Mouse (Mus musculus) liver, postnatal 0 days (tissue): Measurements from ENCODE around the gene Efemp2. TPM values are rescaled to one million over a fixed set of nuclear protein-coding genes. Genes with fewer than 3 reads are reported as not detected.

ENCODE experiments used
- ATAC-seq: fragments of 200-750 bp; cut with Nextera tagmentation; 2 replicates; pipeline ENCODE4 v1.8.0; 2017; ENCODE audit warnings: mild to moderate bottlenecking, moderate library complexity
- DNase-seq: peaks from one replicate; pipeline ENCODE4 v3.0.0-alpha.2; 2016
- H3K27ac ChIP-seq: fragments of 300-500 bp; sonication (generic); 2 replicates; pipeline ENCODE4 v1.5.1; 2014; ENCODE audit warnings: antibody characterized with exemption, moderate library complexity, mild to moderate bottlenecking, low read depth
- H3K27me3 ChIP-seq: fragments of 300-500 bp; sonication (generic); 2 replicates; pipeline ENCODE4 v1.6.1; 2014; ENCODE audit warnings: low read length, control low read depth, mixed read lengths; ENCODE audit not compliant: insufficient read depth
- H3K36me3 ChIP-seq: fragments of 300-500 bp; sonication (generic); replicated peaks from 2 replicates; pipeline ENCODE4 v1.6.1; 2014; ENCODE audit warnings: mild to moderate bottlenecking, control low read depth, low read length, moderate library complexity, mixed read lengths; ENCODE audit not compliant: insufficient read depth
- H3K4me1 ChIP-seq: fragments of 300-500 bp; sonication (generic); 2 replicates; pipeline ENCODE4 v1.6.1; 2014; ENCODE audit warnings: antibody characterized with exemption, mild to moderate bottlenecking, control low read depth; ENCODE audit not compliant: insufficient read depth
- H3K4me2 ChIP-seq: fragments of 300-500 bp; sonication (generic); 2 replicates; pipeline ENCODE4 v1.6.1; 2014; ENCODE audit warnings: low read depth, mild to moderate bottlenecking, low read length, moderate library complexity, mixed read lengths
- H3K4me3 ChIP-seq: fragments of 300-500 bp; sonication (generic); 2 replicates; pipeline ENCODE4 v1.5.1; 2014; ENCODE audit warnings: low read depth, low read length
- H3K9ac ChIP-seq: fragments of 300-500 bp; sonication (generic); replicated peaks from 2 replicates; pipeline ENCODE4 v1.6.1; 2014; ENCODE audit warnings: mild to moderate bottlenecking, moderate library complexity
- H3K9me3 ChIP-seq: fragments of 300-500 bp; sonication (generic); 2 replicates; pipeline ENCODE4 v1.6.1; 2016; ENCODE audit warnings: mild to moderate bottlenecking, control low read depth, low read length, mixed read lengths
- CTCF ChIP-seq: sonication (generic); IDR thresholded peaks from 2 replicates; pipeline ENCODE4 v1.5.1; 2016; ENCODE audit warnings: antibody characterized with exemption, low read depth
- EP300 ChIP-seq: IDR thresholded peaks from 2 replicates; pipeline ENCODE4 v1.6.1; 2016; ENCODE audit warnings: antibody characterized with exemption, low read depth, mild to moderate bottlenecking
- WGBS: fragments of 180-500 bp; shearing (Covaris S2); extraction: QIAGEN DNeasy Blood & Tissue Kit; methylation state at CpG from one replicate; pipeline ENCODE4 v1.1.7; 2014; ENCODE audit not compliant: insufficient replicate concordance; 5-methylcytosine and 5-hydroxymethylcytosine counted together
- polyA plus RNA-seq: library from polyadenylated mRNA; unstranded; fragments of >200 nt; fragmentation: Nextera tagmentation; extraction: Ambion mirVana; gene quantifications from 2 replicates; pipeline ENCODE4 v1.2.1, GENCODE M21; 2015

Gene Efemp2
- polyA plus RNA-seq, 1 experiment from 2014 or later, result 9.2 TPM

- Histone ChIP-seq H3K36me3 (peaks cover 37% of the 10 kb centered on the region), H3K9me3 (no peaks in the 10 kb centered on the region), H3K27me3 (no peaks in the 10 kb centered on the region), H3K4me2 (no peak overlapping the region), H3K4me1 (peaks cover 12% of the 10 kb centered on the region), H3K9ac (no peak overlapping the region), H3K4me3 (no peak overlapping the region), H3K27ac (no peak overlapping the region)
- ATAC-seq (no peak), DNase-seq (peak; percentile 59)
- 69% methylated on average over 15 of the region's 15 CpGs for WGBS
- no peak for TF ChIP-seq EP300
- TF ChIP-seq CTCF, result peak; percentile 87
These were observed 9.8 kb upstream of the Efemp2 start for GRCm38 (mm10) chr19:5463791-5464562.

GRCm38 (mm10) chr19:5465037-5465436 is 8.7 kb upstream of the Efemp2 start:
- Histone ChIP-seq H3K27me3 (no peaks in the 10 kb centered on the region), H3K9ac (no peak overlapping the region), H3K4me3 (no peak overlapping the region), H3K36me3 (peaks cover 37% of the 10 kb centered on the region), H3K9me3 (no peaks in the 10 kb centered on the region), H3K4me2 (no peak overlapping the region), H3K27ac (no peak overlapping the region), H3K4me1 (peaks cover 9% of the 10 kb centered on the region)
- 83% methylated on average over 8 of the region's 8 CpGs for WGBS
- TF ChIP-seq CTCF (no peak), EP300 (no peak)
- ATAC-seq, result no peak
- no peak for DNase-seq

GRCm38 (mm10) chr19:5466916-5467500 is 6.7 kb upstream of the Efemp2 start:
- DNase-seq (no peak), ATAC-seq (no peak)
- Histone ChIP-seq H3K9ac (no peak overlapping the region), H3K36me3 (peaks cover 33% of the 10 kb centered on the region), H3K27me3 (no peaks in the 10 kb centered on the region), H3K9me3 (no peaks in the 10 kb centered on the region), H3K27ac (no peak overlapping the region), H3K4me2 (no peak overlapping the region), H3K4me1 (no peaks in the 10 kb centered on the region), H3K4me3 (no peak overlapping the region)
- 70% methylated on average over 6 of the region's 6 CpGs for WGBS
- no peak for TF ChIP-seq CTCF
- TF ChIP-seq EP300, result no peak

GRCm38 (mm10) chr19:5468374-5468773 is 5.4 kb upstream of the Efemp2 start, which contains the start of gene Ctsw:
Ctsw (minus strand) TSS chr19:5468507.
- no peak within 1 kb of the TSS for H3K4me3 ChIP-seq

GRCm38 (mm10) chr19:5471846-5472245 is 1.9 kb upstream of the Efemp2 start:
- peaks cover 23% of the 10 kb centered on the region for H3K27me3 ChIP-seq
- ATAC-seq, result no peak
- 60% methylated on average over 5 of the region's 5 CpGs for WGBS
- H3K27ac ChIP-seq, result no peak overlapping the region
- no peak overlapping the region for H3K4me2 ChIP-seq
- H3K4me1 ChIP-seq, result 0 out of 2 replicates have a peak, but pooled peaks cover 3% of the 10 kb centered on the region
- DNase-seq, result no peak
- H3K9ac ChIP-seq, result no peak overlapping the region
- TF ChIP-seq EP300, result no peak
- no peak for TF ChIP-seq CTCF
- no peak overlapping the region for H3K4me3 ChIP-seq
- no peaks in the 10 kb centered on the region for H3K36me3 ChIP-seq
- no peaks in the 10 kb centered on the region for H3K9me3 ChIP-seq

More at GRCm38 (mm10) chr19:5468374-5468773, 5.4 kb upstream of the Efemp2 start, which contains the start of gene Ctsw:
- Histone ChIP-seq H3K27ac (no peak within 1 kb of the TSS), H3K36me3 (peaks cover 25% of the 10 kb centered on the region), H3K4me1 (no peaks in the 10 kb centered on the region), H3K9me3 (no peaks in the 10 kb centered on the region), H3K27me3 (no peaks in the 10 kb centered on the region), H3K9ac (no peak within 1 kb of the TSS), H3K4me2 (no peak within 1 kb of the TSS)
- ATAC-seq (no peak), DNase-seq (no peak)
- 39% methylated on average over 5 of the region's 5 CpGs for WGBS
- no peak for TF ChIP-seq EP300
- no peak for TF ChIP-seq CTCF

GRCm38 (mm10) chr19:5472857-5473256 is 897 bp upstream of the Efemp2 start:
- no peak for TF ChIP-seq EP300
- TF ChIP-seq CTCF, result peak; percentile 41
- H3K4me1 ChIP-seq, result 0 out of 2 replicates have a peak, but pooled peaks cover 3% of the 10 kb centered on the region
- no peak overlapping the region for H3K4me2 ChIP-seq
- 70% methylated on average over 3 of the region's 3 CpGs for WGBS
- H3K27ac ChIP-seq, result no peak overlapping the region
- DNase-seq, result no peak
- no peaks in the 10 kb centered on the region for H3K36me3 ChIP-seq
- no peak for ATAC-seq
- peaks cover 23% of the 10 kb centered on the region for H3K27me3 ChIP-seq
- no peak overlapping the region for H3K9ac ChIP-seq
- H3K9me3 ChIP-seq, result no peaks in the 10 kb centered on the region
- H3K4me3 ChIP-seq, result no peak overlapping the region
